Mouse (Mus musculus) E14TG2a.4 (cell line): ENCODE results near the gene Spo11.

Source experiments
- H3K27me3 ChIP-seq: 2 replicates; pipeline ENCODE4 v1.6.1; 2014; ENCODE audit warnings: low read length, control low read depth; ENCODE audit not compliant: insufficient read depth
- H3K36me3 ChIP-seq: 2 replicates; pipeline ENCODE4 v1.6.1; 2014; ENCODE audit warnings: low read length, control low read depth; ENCODE audit not compliant: insufficient read depth
- H3K4me1 ChIP-seq: replicated peaks from 2 replicates; pipeline ENCODE4 v1.6.1; 2014; ENCODE audit warnings: low read depth, low read length, control low read depth
- H3K4me3 ChIP-seq: replicated peaks from 2 replicates; pipeline ENCODE4 v1.5.1; 2014; ENCODE audit warnings: mild to moderate bottlenecking, low read length
- H3K9me3 ChIP-seq: 2 replicates; pipeline ENCODE4 v1.6.1; 2014; ENCODE audit warnings: low read length, control low read depth
- CTCF ChIP-seq: conservative IDR thresholded peaks from 2 replicates; pipeline ENCODE4 v1.5.1; 2014; ENCODE audit warnings: low read length
- NANOG ChIP-seq: IDR thresholded peaks from 2 replicates; pipeline ENCODE4 v1.6.1; 2014; ENCODE audit warnings: borderline replicate concordance, low read length, mixed read lengths
- POU5F1 ChIP-seq: IDR thresholded peaks from 2 replicates; pipeline ENCODE4 v1.6.1; 2014; ENCODE audit warnings: low read length, borderline replicate concordance

Spo11 gene

DNA sequence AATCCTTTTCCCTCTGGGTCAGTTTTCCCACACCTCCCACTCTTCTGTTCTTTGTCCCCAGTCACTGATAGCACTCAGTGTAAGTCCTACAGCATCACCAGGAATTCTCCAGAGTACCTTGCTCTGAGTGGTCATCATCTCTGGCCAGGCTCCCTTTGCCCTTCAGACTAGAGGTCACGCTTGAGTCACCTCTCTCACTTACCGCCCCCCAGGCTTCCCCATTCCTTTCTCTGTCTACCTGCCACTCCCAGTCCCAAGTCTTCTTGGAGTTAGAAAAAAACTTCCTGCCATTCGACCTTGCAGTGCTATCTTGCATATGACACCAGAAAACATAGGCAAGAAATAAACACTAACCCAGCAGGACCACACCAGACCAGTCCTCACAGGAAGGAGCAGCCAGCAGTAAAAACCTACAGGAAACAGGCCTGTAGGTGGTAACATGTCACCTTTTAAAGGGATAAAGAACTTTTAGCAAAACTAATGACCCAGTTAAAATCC is 32.8 kb downstream of the Spo11 start:
- H3K4me1 ChIP-seq: peaks cover 79% of the 10 kb centered on the region
- H3K9me3 ChIP-seq: no peaks in the 10 kb centered on the region
- no peak overlapping the region; the same call in 1 of the 2 replicates for H3K4me3 ChIP-seq
- peaks cover 99% of the 10 kb centered on the region for H3K36me3 ChIP-seq
- TF ChIP-seq CTCF (no peak), NANOG (no peak), POU5F1 (no peak)
- H3K27me3 ChIP-seq: no peaks in the 10 kb centered on the region

DNA sequence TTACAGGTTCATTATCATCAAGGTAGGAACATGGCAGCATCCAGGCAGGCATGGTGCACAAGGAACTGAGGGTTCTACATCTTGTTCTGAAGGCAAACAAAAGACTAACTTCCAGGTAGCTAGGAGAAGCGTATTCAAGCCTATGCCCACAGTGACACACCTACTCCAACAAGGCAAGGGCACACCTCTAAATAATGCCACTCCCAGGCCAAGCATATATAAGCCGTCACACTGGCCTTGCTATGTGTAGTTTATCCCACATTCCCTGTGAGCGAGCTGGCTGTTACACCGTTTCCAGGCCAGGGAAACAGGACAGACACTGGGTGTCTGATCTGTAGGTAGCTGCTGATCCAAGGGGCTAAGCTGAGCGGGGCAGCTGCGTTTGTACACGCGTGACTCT is 33.9 kb downstream of the Spo11 start:
- TF ChIP-seq NANOG (no peak), POU5F1 (no peak), CTCF (no peak)
- peaks cover 100% of the 10 kb centered on the region for H3K36me3 ChIP-seq
- H3K9me3 ChIP-seq: no peaks in the 10 kb centered on the region
- H3K27me3 ChIP-seq: no peaks in the 10 kb centered on the region
- no peak overlapping the region for H3K4me3 ChIP-seq
- peaks cover 73% of the 10 kb centered on the region for H3K4me1 ChIP-seq

GRCm38 (mm10) chr2:173014741-173015287 is 37.3 kb downstream of the Spo11 start:
- H3K27me3 ChIP-seq: peaks cover 20% of the 10 kb centered on the region

DNA sequence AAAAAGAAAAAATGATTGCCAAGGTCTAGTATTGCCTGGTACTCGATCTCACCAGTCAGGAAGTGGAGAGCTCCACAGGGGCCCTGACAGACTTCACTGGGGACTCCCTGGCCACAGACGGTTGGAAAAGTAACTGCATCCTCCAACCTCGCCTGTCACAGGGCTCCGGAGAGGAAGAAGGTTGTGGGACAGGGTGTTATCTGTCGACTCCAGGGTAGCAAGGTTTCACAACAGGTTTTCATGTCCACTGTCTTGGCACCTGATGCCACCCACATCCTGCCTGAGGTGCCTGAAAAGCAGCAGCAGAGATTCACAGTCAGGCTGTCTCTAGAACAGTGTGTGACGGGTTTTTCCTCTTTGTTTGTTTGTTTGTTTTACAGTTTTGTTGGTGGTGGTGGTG is 40.4 kb downstream of the Spo11 start:
- Histone ChIP-seq H3K36me3 (peaks cover 47% of the 10 kb centered on the region), H3K27me3 (peaks cover 36% of the 10 kb centered on the region), H3K4me3 (no peak overlapping the region), H3K9me3 (no peaks in the 10 kb centered on the region), H3K4me1 (peaks cover 46% of the 10 kb centered on the region)
- TF ChIP-seq CTCF: no peak
- no peak for TF ChIP-seq NANOG
- no peak for TF ChIP-seq POU5F1

More at GRCm38 (mm10) chr2:173014741-173015287, 37.3 kb downstream of the Spo11 start:
- Histone ChIP-seq H3K36me3 (peaks cover 72% of the 10 kb centered on the region), H3K4me1 (peaks cover 55% of the 10 kb centered on the region), H3K9me3 (no peaks in the 10 kb centered on the region), H3K4me3 (no peak overlapping the region)
- TF ChIP-seq CTCF (no peak), POU5F1 (no peak), NANOG (no peak)

- TF ChIP-seq POU5F1: no peak
- no peak for TF ChIP-seq CTCF
- no peak for TF ChIP-seq NANOG
Observed at GRCm38 (mm10) chr2:173018618-173019017, 41.1 kb downstream of the Spo11 start.

DNA sequence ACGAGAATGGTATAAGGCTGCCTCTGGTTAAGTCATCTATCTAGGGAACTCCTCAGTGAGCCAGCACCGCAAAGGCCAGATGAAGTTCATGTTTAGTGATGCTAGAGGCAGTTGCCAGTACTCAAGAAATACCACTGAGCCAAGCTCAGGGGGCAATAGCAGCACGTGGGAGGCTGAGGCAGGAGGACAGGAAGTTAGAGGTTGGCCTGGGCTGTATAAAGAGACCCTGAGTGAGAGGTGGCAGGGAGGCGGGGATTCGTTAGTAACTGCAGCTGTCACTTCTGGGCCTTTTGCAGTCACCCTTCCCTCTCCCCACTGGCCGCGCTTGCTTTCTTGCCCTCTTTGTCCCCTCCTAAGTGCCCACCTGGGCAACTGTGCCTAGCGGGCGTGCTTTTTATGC is 41.8 kb downstream of the Spo11 start:
- Histone ChIP-seq H3K9me3 (no peaks in the 10 kb centered on the region), H3K36me3 (peaks cover 47% of the 10 kb centered on the region), H3K27me3 (peaks cover 36% of the 10 kb centered on the region), H3K4me1 (peaks cover 56% of the 10 kb centered on the region), H3K4me3 (peak overlapping the region; percentile 70)
- TF ChIP-seq CTCF (no peak), POU5F1 (no peak), NANOG (no peak)

More at GRCm38 (mm10) chr2:173018618-173019017, 41.1 kb downstream of the Spo11 start:
- Histone ChIP-seq H3K27me3 (peaks cover 36% of the 10 kb centered on the region), H3K9me3 (no peaks in the 10 kb centered on the region), H3K36me3 (peaks cover 47% of the 10 kb centered on the region), H3K4me3 (peak overlapping the region; percentile 32), H3K4me1 (peaks cover 50% of the 10 kb centered on the region)

DNA sequence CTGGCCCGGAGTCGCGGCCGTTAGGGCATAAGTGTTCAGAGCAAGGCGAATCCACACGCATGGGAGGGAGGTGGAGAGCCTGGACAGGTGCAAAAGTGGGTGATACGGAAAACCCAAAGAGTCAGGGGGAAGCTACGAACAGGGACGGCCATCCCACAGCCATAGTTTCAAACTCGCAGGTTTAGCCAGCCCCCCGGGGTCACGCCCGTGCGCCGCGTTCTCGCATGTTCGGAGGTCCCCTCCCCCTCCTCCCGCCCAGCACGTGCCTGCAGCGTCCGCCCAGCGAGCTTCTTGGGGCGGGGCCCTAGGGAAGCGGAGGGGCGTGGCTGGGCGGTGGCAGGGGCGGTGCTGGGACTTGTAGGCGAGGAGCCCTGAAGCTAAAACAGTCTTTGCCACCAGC is 42.3 kb downstream of the Spo11 start:
- no peaks in the 10 kb centered on the region for H3K9me3 ChIP-seq
- peak overlapping the region; percentile 70 for H3K4me3 ChIP-seq
- TF ChIP-seq POU5F1 (no peak), NANOG (no peak), CTCF (no peak)
- peaks cover 56% of the 10 kb centered on the region for H3K4me1 ChIP-seq
- H3K36me3 ChIP-seq: peaks cover 47% of the 10 kb centered on the region
- peaks cover 36% of the 10 kb centered on the region for H3K27me3 ChIP-seq

GRCm38 (mm10) chr2:173020430-173020829 is 42.9 kb downstream of the Spo11 start, which contains the start of gene Rbm38:
TSS of gene Rbm38 (plus strand) at chr2:173020498.
- Histone ChIP-seq H3K9me3 (no peaks in the 10 kb centered on the region), H3K27me3 (peaks cover 36% of the 10 kb centered on the region), H3K4me3 (peak within 1 kb of the TSS; percentile 95), H3K36me3 (peaks cover 47% of the 10 kb centered on the region), H3K4me1 (peaks cover 63% of the 10 kb centered on the region)
- TF ChIP-seq CTCF (no peak), NANOG (no peak), POU5F1 (no peak)

GRCm38 (mm10) chr2:173021633-173022055 is 44.1 kb downstream of the Spo11 start:
- H3K4me3 ChIP-seq: peak overlapping the region; percentile 95
- H3K9me3 ChIP-seq: no peaks in the 10 kb centered on the region
- peaks cover 75% of the 10 kb centered on the region for H3K4me1 ChIP-seq
- peaks cover 36% of the 10 kb centered on the region for H3K27me3 ChIP-seq
- H3K36me3 ChIP-seq: peaks cover 47% of the 10 kb centered on the region
- TF ChIP-seq POU5F1: no peak
- no peak for TF ChIP-seq NANOG
- no peak for TF ChIP-seq CTCF
